Mouse (Mus musculus): ENCODE results near the gene Tgfbrap1. TPM values are rescaled to one million over a fixed set of nuclear protein-coding genes. Genes with fewer than 3 reads are reported as not detected.

Tgfbrap1 gene
- polyA plus RNA-seq (2014; fragmentation: Nextera tagmentation; extraction: Ambion mirVana), result 17.2 and 21.9 TPM in 2 replicates

DNA sequence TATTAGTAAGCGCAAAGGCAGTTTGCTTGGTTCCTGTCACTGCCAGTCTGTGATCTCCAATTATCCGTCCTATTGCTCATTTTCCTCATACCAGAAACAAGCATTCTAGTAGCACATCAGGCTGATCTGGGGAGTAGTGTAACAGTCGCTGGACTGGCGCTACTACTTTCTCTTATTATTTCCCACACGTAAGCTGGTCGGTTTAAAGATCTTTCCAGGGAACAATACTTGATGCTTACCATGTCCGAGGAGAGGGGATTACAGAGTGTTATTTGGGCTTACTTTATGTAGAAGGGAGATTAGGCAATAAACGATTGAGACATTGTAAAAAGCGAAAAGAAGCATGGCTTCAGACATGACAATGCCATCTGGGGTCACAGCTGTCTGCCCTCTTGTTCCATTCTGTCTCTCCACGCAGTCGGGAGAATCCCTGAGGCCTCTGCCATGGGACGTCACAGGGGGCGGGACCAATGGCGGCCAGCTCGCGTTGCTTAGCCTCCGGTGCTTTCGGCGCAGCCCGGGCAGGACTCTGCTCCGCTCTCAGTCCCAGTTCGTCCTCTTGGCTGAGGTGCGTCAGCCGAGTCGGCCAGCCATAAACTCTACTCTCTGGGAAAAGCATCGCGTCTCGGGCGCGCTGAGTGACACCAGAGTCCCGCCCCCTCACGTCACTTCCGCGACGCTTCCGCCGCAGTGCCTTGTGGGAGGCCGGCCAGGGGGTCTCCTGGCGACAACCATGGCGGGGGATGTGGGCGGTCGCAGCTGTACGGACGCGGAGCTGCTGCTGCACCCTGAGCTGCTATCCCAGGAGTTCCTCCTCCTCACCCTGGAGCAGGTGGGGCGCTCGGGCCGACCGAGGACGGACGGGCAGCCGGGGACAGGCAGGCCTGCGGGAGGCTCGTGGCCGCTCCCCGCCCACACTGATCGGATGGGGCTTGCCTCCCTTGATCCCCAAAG is at the start of gene Tgfbrap1, which contains the start of gene AI597479:
TSS of gene Tgfbrap1 (minus strand) at position 607 of the 954 bp plus-strand sequence.
TSS of gene AI597479 (plus strand) at position 680 of the 954 bp plus-strand sequence.
- ATAC-seq (ENCODE audit: low FRiP score, low TSS enrichment) (peak; percentile 98), DNase-seq (peak; percentile 98)
- H3K4me1 ChIP-seq (ENCODE audit: control insufficient read depth, insufficient read depth, low read length), result peaks cover 13% of the 10 kb centered on the region
- WGBS, result under 1% methylated on average over 57 of the region's 57 CpGs
- H3K36me3 ChIP-seq (ENCODE audit: control insufficient read depth, insufficient read depth, low read length), result peaks cover 7% of the 10 kb centered on the region
- peak within 1 kb of the TSS; percentile 85 for H3K4me2 ChIP-seq (ENCODE audit: low read length)
- peak within 1 kb of the TSS; percentile 99 for H3K27ac ChIP-seq (replicated peaks; ENCODE audit: low read depth, low read length)
- H3K9ac ChIP-seq (replicated peaks; ENCODE audit: low read length), result peak within 1 kb of the TSS; percentile 95
- no peaks in the 10 kb centered on the region for H3K9me3 ChIP-seq (ENCODE audit: control insufficient read depth, low read length)
- peak within 1 kb of the TSS; percentile 80 for H3K4me3 ChIP-seq (replicated peaks; ENCODE audit: low read depth, low read length)
- H3K27me3 ChIP-seq (ENCODE audit: control insufficient read depth, insufficient read depth, low read length), result no peaks in the 10 kb centered on the region

DNA sequence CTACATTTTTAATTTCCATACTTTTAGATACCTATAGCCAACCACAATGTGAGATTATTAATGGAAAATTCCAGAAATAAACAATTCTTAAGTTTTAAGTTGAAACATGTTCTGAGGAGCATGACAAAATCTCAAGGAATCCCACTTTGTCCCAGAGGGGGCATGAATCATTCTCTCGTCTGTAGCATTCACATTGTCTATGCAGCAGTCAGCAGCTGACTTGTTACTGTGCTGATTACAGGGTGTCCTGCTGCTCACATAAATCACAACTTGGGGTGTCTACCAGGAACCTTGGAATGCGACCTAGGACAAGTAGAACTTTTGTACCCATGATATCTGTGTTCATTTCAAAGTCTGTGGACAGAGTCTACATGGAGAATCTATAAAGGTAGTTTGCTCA is 49.0 kb upstream of the Tgfbrap1 start:
- DNase-seq, result no peak
- Histone ChIP-seq H3K4me1 (ENCODE audit: control insufficient read depth, insufficient read depth, low read length) (no peaks in the 10 kb centered on the region), H3K9me3 (ENCODE audit: control insufficient read depth, low read length) (no peaks in the 10 kb centered on the region), H3K9ac (replicated peaks; ENCODE audit: low read length) (no peak overlapping the region), H3K27me3 (ENCODE audit: control insufficient read depth, insufficient read depth, low read length) (no peaks in the 10 kb centered on the region), H3K4me2 (ENCODE audit: low read length) (no peak overlapping the region), H3K27ac (replicated peaks; ENCODE audit: low read depth, low read length) (no peak overlapping the region), H3K4me3 (replicated peaks; ENCODE audit: low read depth, low read length) (no peak overlapping the region), H3K36me3 (ENCODE audit: control insufficient read depth, insufficient read depth, low read length) (no peaks in the 10 kb centered on the region)
- 73% methylated on average over 2 of the region's 2 CpGs for WGBS
- ATAC-seq (ENCODE audit: low FRiP score, low TSS enrichment), result no peak

DNA sequence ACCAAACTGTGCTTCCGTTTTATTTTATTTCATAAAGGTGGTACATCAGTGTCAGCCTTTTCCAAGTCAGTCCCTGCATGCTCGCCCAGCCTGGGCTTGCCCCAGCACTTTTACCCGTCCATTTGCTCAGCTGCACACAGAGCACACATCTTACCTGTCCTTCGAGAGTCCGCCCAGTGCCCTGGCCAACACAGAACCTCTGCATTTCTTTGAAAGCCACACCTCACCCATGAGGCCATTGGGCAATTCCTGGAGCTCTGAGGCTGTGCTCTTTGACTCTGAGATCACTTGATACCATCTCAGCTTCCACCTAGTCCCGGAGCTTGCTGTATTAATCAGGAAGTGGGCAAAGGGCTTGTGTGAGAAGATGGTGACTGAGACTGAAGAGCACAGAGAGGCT is 47.0 kb upstream of the Tgfbrap1 start:
- no peak for DNase-seq
- no peak overlapping the region for H3K27ac ChIP-seq (replicated peaks; ENCODE audit: low read depth, low read length)

DNA sequence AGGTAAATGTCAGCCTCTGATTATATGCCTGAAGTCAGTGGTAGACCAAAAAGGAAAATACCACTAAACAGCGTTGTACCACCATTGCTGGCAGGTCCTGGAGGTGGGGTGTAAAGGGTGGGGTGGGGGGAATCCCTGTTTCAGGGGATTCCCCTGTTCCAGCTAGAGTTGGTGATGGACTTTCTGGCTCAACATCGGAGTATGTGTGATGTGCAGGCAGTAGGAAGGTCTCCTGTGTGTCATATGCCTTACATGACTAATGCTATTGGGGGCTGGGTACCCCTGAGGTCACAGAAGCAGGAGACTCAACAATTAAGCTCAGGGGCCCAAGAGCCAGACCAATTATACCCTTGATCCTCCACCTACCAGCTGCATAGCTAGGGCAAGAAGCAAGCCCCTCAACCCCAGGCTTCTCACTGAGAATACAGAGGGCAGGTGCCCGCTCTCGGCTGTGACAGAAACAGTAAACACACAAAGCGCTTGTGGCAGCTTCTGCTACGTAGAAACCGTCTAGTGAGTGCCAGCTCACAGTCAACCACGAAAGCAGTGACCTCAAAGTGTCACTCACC is 46.0 kb upstream of the Tgfbrap1 start:
- no peaks in the 10 kb centered on the region for H3K9me3 ChIP-seq (ENCODE audit: control insufficient read depth, low read length)
- no peaks in the 10 kb centered on the region for H3K27me3 ChIP-seq (ENCODE audit: control insufficient read depth, insufficient read depth, low read length)
- 90% methylated on average over 8 of the region's 8 CpGs for WGBS
- no peak overlapping the region for H3K27ac ChIP-seq (replicated peaks; ENCODE audit: low read depth, low read length)
- H3K36me3 ChIP-seq (ENCODE audit: control insufficient read depth, insufficient read depth, low read length), result no peaks in the 10 kb centered on the region
- ATAC-seq (ENCODE audit: low FRiP score, low TSS enrichment) (no peak), DNase-seq (no peak)
- no peak overlapping the region for H3K4me3 ChIP-seq (replicated peaks; ENCODE audit: low read depth, low read length)
- H3K4me2 ChIP-seq (ENCODE audit: low read length), result no peak overlapping the region
- H3K4me1 ChIP-seq (ENCODE audit: control insufficient read depth, insufficient read depth, low read length), result no peaks in the 10 kb centered on the region
- H3K9ac ChIP-seq (replicated peaks; ENCODE audit: low read length), result no peak overlapping the region

More for the DNA sequence above, 47.0 kb upstream of the Tgfbrap1 start:
- Histone ChIP-seq H3K27me3 (ENCODE audit: control insufficient read depth, insufficient read depth, low read length) (no peaks in the 10 kb centered on the region), H3K36me3 (ENCODE audit: control insufficient read depth, insufficient read depth, low read length) (no peaks in the 10 kb centered on the region), H3K9ac (replicated peaks; ENCODE audit: low read length) (no peak overlapping the region), H3K9me3 (ENCODE audit: control insufficient read depth, low read length) (no peaks in the 10 kb centered on the region), H3K4me1 (ENCODE audit: control insufficient read depth, insufficient read depth, low read length) (no peaks in the 10 kb centered on the region), H3K4me3 (replicated peaks; ENCODE audit: low read depth, low read length) (no peak overlapping the region), H3K4me2 (ENCODE audit: low read length) (no peak overlapping the region)
- no peak for ATAC-seq (ENCODE audit: low FRiP score, low TSS enrichment)
- WGBS, result 90% methylated on average over 6 of the region's 6 CpGs

DNA sequence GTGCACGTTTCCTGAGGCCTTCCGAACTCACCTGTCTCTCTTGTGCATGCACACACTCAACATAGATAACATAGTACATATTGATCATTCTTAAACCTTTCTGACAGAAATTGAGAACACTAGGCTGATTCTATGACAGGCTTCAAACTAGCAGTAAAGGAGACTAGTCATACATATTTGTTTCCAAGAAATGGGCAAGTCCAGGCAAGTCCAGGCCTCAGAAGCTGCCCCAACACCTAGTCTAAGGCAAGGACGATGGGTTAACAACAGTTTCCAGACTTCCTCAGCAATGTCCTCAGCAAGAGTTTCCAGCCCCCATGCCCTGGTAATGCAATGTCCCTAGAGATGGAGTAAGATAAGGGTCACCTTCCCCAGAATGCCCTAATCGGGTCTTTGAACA is 45.4 kb upstream of the Tgfbrap1 start:
- Histone ChIP-seq H3K4me1 (ENCODE audit: control insufficient read depth, insufficient read depth, low read length) (no peaks in the 10 kb centered on the region), H3K27me3 (ENCODE audit: control insufficient read depth, insufficient read depth, low read length) (no peaks in the 10 kb centered on the region), H3K4me2 (ENCODE audit: low read length) (no peak overlapping the region), H3K9me3 (ENCODE audit: control insufficient read depth, low read length) (no peaks in the 10 kb centered on the region), H3K36me3 (ENCODE audit: control insufficient read depth, insufficient read depth, low read length) (no peaks in the 10 kb centered on the region), H3K27ac (replicated peaks; ENCODE audit: low read depth, low read length) (no peak overlapping the region), H3K9ac (replicated peaks; ENCODE audit: low read length) (no peak overlapping the region), H3K4me3 (replicated peaks; ENCODE audit: low read depth, low read length) (no peak overlapping the region)
- 91% methylated on average over 4 of the region's 4 CpGs for WGBS
- ATAC-seq (ENCODE audit: low FRiP score, low TSS enrichment) (no peak), DNase-seq (no peak)

DNA sequence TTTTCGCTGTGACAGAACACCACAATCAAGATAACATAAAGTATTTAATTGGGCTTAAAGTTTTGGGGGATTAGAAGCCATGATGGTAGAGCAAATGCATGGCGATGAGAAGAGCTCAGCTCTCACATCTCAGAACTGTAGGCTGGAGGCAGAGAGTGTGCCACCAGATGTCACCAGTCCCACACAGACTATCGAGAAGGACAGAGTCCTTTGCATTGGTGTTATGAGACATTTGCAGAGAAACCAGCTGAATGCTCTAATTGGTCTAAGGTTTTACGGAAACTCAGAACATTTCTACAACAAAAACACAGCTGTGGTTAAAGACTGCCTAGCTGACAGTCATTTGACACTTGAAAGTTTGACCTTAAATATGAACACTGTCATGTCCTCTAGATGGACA is 44.8 kb upstream of the Tgfbrap1 start:
- H3K36me3 ChIP-seq (ENCODE audit: control insufficient read depth, insufficient read depth, low read length), result no peaks in the 10 kb centered on the region
- no peak overlapping the region for H3K4me2 ChIP-seq (ENCODE audit: low read length)
- DNase-seq (no peak), ATAC-seq (ENCODE audit: low FRiP score, low TSS enrichment) (no peak)
- no peaks in the 10 kb centered on the region for H3K4me1 ChIP-seq (ENCODE audit: control insufficient read depth, insufficient read depth, low read length)
- no peaks in the 10 kb centered on the region for H3K9me3 ChIP-seq (ENCODE audit: control insufficient read depth, low read length)
- no peak overlapping the region for H3K4me3 ChIP-seq (replicated peaks; ENCODE audit: low read depth, low read length)
- 92% methylated on average over 4 of the region's 4 CpGs for WGBS
- H3K9ac ChIP-seq (replicated peaks; ENCODE audit: low read length), result no peak overlapping the region
- H3K27ac ChIP-seq (replicated peaks; ENCODE audit: low read depth, low read length), result no peak overlapping the region
- no peaks in the 10 kb centered on the region for H3K27me3 ChIP-seq (ENCODE audit: control insufficient read depth, insufficient read depth, low read length)

DNA sequence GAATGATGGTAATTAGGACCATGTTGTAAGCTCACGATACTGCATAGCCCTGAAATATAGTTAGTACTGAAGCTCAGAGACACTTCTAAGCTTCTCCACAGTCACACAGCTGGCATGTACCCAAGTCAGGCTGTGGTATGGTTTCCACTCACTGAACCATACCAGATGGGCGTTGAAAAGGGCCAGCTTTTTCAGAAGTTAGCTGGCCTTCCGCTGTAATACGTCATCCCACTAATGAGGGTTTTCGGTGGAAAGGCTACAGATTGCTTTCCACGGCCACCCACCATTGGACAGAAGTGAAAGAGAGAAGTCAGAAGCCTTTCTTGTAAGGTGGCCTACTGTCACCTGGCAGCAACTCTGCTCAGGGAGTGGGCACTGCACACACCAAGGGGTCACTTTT is 44.4 kb upstream of the Tgfbrap1 start:
- Histone ChIP-seq H3K27me3 (ENCODE audit: control insufficient read depth, insufficient read depth, low read length) (no peaks in the 10 kb centered on the region), H3K4me2 (ENCODE audit: low read length) (no peak overlapping the region), H3K9ac (replicated peaks; ENCODE audit: low read length) (no peak overlapping the region), H3K4me1 (ENCODE audit: control insufficient read depth, insufficient read depth, low read length) (no peaks in the 10 kb centered on the region), H3K36me3 (ENCODE audit: control insufficient read depth, insufficient read depth, low read length) (no peaks in the 10 kb centered on the region), H3K27ac (replicated peaks; ENCODE audit: low read depth, low read length) (no peak overlapping the region), H3K9me3 (ENCODE audit: control insufficient read depth, low read length) (no peaks in the 10 kb centered on the region), H3K4me3 (replicated peaks; ENCODE audit: low read depth, low read length) (no peak overlapping the region)
- WGBS, result 91% methylated on average over 6 of the region's 6 CpGs
- DNase-seq, result no peak
- no peak for ATAC-seq (ENCODE audit: low FRiP score, low TSS enrichment)

DNA sequence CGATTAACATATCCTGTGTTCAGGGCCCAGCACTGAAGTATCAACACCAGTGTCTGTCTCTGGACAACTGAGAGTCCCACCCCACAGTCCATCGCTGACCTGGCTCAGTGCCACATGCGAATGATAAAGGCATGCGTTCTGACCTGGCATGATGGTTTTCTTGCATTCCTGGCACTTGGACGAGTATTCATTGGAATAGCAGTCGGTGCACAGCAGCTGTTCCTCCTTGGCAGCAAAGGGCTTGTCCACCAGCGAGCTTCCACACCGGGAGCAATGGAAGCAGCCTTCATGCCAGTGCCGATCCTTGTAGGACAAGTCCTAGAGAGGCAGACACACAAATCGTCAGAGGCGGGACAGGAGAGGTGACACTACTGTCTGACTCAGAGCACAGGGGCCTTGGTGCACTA is 43.1 kb upstream of the Tgfbrap1 start:
- Histone ChIP-seq H3K27ac (replicated peaks; ENCODE audit: low read depth, low read length) (no peak overlapping the region), H3K9ac (replicated peaks; ENCODE audit: low read length) (no peak overlapping the region), H3K4me3 (replicated peaks; ENCODE audit: low read depth, low read length) (no peak overlapping the region), H3K4me1 (ENCODE audit: control insufficient read depth, insufficient read depth, low read length) (no peaks in the 10 kb centered on the region), H3K27me3 (ENCODE audit: control insufficient read depth, insufficient read depth, low read length) (no peaks in the 10 kb centered on the region), H3K36me3 (ENCODE audit: control insufficient read depth, insufficient read depth, low read length) (no peaks in the 10 kb centered on the region), H3K9me3 (ENCODE audit: control insufficient read depth, low read length) (no peaks in the 10 kb centered on the region), H3K4me2 (ENCODE audit: low read length) (no peak overlapping the region)
- ATAC-seq (ENCODE audit: low FRiP score, low TSS enrichment) (no peak), DNase-seq (no peak)
- WGBS, result 86% methylated on average over 11 of the region's 11 CpGs

Measured in midbrain, embryonic 14.5 days (tissue).